Mouse (Mus musculus) frontal cortex, postnatal 10 days (tissue): ENCODE results near the gene Bhlhe23.

Experiments used
- DNase-seq, 2 experiments: peaks; one replicate each; pipeline ENCODE4 v3.0.0; 2022; ENCODE audit warnings: low spot score in 2 of 2, mixed read lengths in 1 of 2

The Bhlhe23 gene

DNA sequence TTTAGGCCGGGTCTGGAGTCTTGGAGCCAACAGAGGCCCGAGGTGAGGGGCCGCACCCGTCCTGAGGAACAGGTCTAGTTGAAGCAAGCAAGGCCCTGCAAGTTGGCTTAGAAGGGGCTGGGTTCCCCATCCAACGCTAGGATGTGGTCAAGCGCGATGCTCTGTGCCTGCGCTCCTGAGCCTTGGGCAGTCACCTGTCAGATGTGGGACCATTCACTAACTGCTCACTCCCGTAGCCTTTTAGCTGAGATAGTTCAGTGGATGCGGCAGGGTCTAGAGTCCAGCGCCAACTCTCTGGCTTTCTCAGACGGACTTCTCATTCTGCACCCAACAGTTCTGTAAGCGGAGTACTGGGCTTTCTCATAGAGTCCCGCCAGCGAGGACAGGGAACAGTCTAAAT is 1.1 kb downstream of the Bhlhe23 start:
- DNase-seq = no peak

DNA sequence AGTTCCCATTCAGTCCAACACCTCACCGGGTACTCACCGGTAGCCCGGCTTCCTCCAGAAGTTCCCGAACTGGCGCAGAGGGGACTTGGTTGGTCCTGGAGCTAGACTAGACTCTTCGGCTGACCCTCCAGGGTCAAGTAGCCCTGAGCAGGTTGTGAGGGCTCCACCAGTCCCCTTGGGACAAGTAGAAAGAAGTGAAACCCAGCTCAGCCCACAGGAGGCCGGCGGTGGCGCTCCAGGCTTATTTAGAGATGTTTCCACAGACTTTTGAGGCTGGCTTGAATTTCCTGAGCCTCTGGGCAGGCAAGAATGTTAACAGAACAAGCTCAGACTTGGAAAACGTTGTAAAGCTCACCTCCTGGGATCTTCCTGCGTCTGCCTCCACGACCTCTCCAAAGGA is 1.5 kb downstream of the Bhlhe23 start:
- DNase-seq = no peak

DNA sequence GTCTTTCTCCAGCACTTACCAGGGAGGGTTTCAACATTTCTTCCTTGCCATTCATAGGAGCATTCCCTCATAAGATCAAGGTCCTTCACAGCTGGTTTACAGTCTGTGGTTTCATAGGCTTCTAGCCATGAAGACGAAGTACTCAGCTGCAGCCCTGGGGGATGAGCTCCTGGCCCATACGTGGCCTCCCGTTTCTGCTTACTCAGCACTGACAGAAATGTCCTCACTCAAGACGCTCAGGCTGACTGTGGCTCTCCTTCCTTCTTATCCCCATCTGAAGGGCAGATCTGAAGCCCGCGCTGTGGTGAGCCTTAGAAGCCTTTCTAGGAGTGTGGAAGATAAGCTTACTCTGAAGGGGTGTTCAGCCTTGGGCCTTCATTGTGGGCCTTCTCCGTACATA is 11.0 kb downstream of the Bhlhe23 start:
- no peak for DNase-seq

DNA sequence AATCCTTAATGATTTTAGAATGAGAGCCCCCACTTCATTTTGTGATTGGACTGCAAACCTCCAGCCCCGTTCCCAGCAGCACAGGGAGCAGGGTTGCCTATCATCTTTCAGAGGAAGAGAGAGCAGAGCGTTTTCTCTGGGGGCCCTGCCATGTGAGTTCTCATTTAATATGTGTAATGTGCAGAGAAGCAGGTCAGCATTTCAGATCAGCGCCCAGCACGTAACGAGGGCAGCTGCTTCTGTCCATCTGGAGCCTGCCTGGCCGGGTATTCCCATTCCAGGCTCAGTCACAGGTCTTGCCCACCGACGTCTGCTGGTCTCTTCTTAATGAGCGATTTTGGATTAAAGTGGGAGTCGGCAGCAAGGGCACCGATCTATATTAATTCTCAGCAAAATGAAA is 11.7 kb downstream of the Bhlhe23 start:
- no peak for DNase-seq

DNA sequence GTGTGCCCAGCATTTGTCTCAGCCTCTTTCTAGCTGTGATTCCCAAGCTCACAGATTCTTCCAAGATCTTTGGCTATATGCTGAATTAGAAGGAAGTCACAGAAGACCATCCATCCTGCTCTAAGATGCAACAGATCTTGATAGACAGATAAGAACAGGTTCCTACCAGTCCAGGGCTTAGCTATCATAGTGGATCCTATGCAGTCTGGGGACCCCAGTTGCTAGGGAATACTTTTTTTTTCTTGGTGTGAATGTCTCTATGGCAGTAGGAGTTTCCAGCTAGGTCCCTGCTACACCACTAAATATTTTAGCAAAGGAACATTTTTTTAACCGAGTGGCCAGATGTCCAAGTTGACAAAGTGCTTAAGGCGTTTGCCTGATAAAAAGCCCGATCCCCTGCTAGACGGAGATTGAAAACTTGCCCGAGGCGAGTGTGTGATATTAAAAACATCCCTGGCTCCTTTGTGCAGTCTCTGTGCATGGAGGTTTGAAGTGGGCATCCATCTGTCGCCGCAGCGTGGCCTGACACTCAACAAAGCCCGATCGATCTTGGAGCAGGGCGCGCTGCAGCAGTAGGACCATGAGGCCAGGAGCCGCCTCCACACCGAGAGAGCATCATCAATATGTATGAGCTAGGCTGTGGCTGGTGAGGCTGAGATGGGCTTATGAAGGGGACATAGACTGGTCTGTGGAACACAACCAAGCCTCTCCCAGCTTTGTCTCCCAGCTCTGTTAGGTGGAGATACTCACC is 18.0 kb downstream of the Bhlhe23 start:
- no peak for DNase-seq

DNA sequence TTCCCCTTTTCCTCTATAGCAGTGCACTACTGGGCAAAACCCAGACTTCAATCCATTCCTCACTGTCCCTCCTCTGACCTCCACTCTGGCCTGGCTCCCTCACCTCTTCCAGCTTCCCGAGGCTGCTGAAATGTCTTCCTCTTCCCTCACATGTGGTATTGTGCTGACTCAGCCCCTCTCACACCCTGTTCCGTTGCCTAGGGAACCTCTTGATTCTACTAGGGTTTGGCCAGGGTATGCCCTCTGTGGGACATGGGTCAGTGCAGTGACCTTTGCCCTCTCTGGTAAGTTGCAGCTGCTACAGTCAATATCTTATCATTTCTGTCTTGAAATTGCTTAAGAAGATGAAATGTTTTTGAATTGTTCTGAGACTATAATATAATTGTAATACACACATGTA is 19.9 kb downstream of the Bhlhe23 start:
- no peak for DNase-seq

DNA sequence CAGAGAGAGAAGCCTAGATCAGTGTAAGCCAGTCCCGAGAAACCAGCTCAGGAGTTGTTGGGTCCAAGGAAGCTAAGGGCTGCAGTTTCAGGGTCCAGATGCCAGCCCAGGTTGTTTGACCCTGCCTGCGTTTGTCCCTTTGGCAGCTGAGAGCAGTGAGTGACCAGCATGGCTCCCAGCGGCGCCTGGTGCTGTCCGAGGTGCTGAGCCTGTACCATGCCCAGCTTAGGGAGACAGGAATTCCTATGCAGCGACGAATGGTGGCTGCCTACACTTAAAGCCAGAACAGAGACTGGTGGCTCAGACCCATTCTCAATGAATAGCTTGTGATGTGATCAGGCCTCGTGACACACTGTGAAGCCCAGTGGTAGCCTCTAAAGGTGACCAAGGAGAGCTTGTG is 20.8 kb downstream of the Bhlhe23 start:
- no peak for DNase-seq

DNA sequence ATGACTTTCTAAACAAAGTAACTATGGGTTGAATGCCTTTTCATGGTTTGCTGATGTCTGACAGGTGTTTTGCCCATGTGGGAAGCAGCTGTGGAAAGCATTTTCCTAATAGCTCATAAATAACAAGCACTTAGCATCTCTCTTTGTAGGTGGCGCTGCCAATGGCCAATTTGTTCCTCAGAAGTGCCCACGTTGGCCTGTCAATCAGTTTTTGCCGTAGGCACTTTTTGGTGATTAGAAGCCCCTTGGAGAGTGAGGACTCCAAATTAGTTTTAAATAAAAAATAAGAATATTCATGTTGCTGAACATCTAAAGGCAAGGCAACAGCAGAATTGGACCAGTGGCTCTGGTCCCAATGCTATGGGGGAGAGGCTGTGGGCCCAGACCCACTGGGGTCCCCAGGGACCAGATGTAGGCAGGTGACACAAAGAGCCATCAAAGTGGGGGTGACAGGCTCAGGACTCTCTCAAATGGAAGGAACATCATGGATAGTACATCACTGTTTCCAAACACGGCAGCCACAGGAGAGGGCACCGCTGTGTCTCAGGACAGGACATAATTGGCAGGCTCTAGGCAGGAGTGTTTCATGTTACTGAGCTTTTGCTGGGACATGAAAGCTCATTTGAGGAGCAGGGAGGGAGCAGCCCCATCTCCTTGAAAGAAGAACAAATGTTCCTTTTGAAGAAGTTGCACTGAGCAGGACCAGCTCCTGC is 21.6 kb downstream of the Bhlhe23 start:
- DNase-seq = no peak

DNA sequence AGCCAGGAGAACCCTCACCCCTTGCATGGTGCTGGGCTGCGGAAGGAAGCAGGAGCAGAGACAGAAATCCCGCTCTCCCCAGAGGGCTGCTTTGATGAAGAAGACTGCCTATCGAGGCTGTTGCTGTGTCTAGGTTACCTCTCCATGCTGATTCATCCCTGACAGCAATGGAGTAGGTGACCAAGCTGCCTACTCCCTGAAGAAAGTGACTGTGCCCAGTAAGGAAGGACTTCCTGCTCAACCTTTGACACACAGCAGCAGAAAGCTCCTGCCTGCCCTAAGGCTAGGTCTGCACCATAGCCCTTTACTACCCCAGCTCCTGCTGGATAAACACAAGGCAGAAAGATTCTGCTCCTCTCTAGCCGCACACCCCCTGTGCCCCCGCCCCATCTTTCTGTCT is 27.8 kb downstream of the Bhlhe23 start:
- DNase-seq = no peak

DNA sequence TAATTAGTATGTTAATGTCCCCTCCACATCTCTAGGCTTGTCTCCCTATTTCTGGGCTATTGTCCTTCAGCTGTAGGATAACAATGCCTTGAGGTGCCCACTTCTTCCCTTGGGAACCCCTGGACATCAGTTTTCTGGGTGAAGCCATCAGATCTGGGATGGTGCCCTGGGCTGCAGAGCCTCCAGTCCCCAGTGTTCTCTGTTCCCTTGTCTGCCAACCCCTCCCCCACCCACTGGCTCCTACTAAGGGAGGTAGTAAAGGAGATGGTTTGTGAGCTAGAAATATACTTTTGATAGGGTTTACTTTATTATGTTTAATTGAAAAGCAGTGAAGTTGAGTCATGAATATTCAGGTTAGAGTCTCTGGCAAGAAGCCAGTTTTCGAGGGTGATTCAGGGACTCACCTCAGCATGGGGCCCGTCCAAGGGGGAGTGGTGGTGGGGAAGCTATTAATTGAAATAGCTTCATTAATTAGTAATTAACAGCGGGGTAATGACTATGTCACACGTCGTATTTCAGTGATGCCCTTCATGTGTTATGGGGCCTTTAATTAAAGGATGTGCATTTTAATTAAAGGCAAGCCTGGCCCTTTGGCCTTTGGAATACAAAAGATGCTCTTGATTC is 30.0 kb downstream of the Bhlhe23 start:
- no peak for DNase-seq

DNA sequence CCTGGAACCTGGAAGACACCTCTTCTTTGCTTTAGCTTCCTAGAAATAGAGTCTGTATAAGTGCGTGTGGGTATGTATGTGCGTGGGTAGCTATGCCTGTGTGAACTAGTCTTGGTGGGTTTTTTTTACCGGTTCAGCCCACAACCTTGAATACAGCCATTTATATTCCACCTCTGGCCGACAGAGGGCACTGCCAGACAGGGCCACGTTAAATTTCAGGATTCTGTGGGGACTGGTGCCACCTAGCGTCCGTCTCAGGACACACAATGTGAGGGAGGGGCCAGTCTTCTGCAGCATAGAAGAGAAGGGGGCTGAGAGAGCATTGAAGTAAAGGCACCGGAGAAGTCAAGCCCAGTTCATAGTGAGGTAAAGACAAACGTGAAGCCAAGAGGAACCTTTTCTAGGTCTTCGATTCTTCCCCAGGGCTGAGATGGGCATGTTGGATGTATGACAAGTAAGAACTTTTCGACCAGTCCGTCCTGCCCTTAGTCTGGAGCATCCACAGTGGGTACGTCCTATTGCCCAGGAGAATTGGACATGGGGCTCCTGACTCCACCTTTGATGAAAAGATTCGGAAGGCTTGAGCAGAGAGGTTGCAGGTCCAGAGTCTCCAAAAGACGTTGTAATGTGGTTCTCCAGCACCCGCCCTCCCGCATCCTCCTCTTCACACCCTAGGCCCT is 31.3 kb downstream of the Bhlhe23 start:
- peak; percentile 59 to 85 for DNase-seq

DNA sequence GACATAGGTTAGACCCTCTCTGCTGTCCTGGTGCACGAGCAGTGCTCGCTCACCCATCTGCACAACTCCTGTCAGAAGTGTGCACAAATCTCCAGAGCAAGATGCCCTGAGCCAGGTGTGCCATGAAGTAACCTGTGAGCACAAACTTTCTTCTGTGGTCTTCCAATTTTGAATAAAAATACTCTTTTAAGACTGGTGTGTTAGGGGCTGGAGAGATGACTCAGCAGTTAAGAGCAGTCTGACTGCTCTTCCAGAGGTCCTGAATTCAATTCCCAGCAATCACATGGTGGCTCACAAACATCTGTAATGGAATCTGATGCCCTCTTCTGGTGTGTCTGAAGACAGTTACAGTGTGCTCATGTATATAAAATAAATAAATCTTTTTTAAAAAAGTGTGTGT is 33.4 kb downstream of the Bhlhe23 start:
- no peak for DNase-seq

DNA sequence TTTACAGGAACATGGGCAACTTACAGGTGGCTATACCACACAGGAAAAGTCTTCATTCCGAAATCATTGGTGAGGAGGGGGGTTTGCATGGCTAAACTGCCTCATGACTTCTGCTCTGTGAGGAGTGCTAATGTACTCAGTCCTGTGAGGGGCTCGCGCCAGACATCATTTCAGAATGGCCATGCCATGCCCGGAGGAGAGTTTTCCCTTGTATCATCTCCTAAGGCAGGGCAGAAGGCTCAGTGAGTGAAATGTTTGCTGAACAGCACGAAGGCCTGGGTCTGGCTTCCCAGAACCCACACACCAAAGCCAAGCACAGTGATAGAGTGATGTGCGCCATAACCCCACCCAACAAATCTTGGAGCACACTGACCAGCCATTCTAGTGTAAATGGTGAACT is 33.9 kb downstream of the Bhlhe23 start:
- DNase-seq = no peak

DNA sequence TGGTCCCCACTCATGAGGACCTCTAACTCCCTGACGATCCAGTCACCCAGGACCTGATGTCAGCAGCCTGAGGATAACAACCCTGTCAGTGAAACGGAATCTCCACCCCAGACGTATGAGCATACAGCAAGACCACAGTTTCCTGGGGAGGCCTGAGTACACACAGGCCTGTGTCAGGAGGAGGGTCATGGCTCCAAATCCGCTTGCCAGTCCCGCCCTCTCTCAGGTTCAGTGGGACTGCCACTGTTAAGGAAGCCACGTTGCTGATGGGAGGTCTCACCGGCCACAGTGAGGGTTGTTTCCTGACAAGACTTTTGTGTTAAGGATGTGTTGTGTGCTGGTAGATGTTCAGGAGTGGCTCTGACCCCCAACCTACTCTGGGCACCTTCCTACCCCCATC is 35.3 kb downstream of the Bhlhe23 start:
- no peak for DNase-seq

DNA sequence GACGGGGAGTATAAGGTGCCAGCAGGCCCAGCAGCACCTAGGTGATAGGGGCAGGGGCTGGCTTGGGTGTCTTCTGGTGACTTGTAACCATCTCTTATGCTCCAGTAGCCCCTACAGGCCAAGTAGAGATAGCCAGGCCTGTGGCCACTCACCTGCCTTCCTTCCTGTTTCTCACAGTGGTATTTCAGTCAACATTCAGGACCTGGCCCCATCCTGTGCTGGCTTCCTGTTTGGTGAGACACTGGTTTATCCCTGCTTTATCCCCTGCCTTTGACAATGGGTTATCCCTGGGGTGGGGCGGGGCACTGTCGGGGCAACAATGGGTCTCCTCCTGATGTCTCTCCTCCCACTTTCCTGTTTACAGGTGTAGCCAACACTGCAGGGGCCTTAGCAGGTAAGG is 36.4 kb downstream of the Bhlhe23 start:
- no peak for DNase-seq

DNA sequence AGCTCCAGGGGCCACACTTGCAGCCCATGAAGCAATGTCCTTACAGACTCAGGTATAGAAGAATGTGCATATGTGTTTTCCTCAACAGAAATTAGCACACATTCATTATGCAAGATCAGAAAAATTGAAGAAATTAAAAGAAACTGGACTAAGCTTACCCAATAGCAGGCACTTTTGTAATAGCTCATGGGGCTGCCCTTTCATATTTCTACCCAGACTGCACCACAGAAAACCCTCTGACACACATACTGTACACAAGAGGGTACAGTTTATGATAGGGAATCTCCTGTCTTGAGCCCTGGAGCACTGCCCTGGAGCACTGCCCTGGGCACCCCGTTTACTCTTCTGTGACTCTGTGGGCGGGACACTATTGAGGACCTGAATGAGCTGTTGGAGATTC is 38.7 kb downstream of the Bhlhe23 start:
- DNase-seq = no peak

DNA sequence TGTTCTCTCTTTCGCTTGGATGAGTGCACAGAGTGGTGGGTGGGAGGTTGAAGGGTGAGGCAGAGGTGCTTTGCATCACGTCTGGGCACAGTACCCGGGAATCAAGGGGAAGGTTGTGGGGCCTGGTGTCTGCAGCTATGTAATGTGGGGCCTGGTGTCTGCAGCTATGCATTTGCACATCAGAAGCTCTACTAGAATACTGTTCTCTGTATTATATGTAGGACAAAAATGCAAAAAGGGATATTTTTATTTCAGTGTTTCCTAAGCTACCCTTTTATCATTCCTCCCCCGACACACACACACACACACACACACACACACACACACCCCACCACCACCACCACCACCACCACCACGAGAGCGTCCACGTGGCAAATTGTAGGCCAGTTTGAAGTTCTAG is 41.5 kb downstream of the Bhlhe23 start:
- DNase-seq = no peak

DNA sequence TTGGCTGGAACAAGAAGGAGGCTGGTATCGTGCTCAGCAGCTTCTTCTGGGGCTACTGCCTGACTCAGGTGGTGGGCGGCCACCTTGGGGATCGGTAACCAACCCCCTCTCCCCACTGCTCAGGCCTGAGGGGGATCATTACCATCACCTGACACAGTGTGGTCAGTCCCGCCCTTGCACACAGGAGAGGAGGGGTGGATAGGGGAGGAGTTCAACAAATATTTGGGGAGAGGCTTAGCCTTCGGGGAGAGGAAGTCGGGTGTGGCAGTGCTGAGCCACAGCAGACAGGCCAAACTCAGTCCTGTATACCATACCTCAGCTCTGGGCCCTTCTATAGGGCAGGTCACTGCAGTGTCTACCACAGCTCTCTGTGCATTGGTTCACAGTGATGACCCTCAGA is 44.7 kb downstream of the Bhlhe23 start:
- DNase-seq = no peak

DNA sequence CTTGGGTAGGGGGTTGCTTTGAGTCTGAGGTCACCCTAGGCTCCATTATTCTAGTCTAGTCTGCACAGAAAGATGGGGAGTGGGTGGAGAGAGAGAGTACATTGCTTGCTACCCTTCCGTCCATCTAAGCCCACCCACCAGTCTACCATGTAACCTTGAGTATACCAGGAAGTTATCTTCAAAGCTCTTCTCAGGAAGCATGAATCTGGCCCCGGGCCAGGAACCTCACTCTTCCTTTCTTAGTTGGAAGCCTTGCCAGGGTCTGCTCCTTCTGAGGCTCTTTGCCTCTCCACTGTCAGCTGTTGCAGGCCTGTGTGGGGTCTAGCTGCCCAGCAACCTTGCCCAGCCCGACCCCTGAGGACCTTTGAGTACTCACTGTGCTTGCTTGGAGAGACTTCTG is 45.7 kb downstream of the Bhlhe23 start:
- DNase-seq = no peak

DNA sequence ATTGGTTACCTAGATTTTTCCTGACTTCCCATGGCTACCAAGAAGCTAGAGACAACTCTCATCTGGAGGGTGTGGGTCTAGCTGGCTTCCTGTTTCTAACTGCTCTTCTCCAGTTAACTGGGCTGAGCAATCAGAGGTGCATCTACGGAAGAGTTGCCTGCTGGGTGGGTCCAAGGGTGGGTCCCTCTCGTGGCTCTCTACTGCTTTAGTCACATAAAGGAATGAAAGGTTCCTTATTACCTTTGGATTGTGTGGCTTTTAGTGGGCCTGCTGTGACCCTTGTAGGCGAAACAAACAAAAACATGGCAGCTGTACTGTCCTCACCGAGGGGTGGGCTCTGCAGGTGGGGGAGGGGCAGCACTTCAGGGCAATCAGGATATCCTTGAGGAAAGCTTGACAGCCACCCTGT is 49.1 kb downstream of the Bhlhe23 start:
- no peak for DNase-seq

DNA sequence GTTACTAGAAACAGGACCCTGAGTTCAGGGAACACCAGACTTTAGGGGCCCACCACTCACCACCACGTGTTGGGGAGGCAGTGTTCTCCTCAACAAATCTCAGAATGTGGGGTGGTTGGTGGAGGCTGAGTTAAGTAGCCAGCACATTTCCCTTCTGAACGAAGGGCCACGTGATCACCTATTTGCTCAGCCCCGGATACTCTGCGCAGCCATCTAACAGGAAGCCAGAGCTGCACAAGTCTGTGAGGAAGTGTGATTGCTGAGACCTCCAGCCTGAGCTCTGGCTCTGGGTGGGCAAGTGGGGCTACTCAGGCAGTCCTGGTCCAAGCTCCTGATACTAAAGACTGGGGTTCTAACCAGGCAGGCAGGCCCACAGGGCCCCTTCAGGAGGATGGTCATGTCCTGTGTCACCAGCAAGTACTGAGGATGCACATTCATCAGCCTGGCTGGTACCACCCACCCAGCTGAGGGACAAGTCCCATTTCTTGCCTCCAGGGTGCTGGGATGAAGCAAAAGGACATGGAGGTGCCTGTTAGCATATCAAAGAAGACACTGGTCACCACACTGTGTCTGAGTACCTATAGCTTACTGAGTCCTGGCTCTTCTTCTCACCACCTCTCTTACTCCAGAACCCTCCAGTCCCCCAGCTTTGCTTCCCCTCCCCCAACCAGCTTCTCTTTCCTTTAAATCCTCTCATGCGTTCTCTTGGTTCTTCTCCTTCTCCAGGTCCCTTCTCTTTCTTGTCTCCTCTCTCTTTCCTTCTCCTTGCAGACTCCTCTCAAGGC is 49.9 kb downstream of the Bhlhe23 start:
- no peak for DNase-seq
